Mouse (Mus musculus): ENCODE results near the gene Gna11.
A peak's percentile ranks its signal among the peaks of the same experiment; 100 is the strongest.

The Gna11 gene

DNA sequence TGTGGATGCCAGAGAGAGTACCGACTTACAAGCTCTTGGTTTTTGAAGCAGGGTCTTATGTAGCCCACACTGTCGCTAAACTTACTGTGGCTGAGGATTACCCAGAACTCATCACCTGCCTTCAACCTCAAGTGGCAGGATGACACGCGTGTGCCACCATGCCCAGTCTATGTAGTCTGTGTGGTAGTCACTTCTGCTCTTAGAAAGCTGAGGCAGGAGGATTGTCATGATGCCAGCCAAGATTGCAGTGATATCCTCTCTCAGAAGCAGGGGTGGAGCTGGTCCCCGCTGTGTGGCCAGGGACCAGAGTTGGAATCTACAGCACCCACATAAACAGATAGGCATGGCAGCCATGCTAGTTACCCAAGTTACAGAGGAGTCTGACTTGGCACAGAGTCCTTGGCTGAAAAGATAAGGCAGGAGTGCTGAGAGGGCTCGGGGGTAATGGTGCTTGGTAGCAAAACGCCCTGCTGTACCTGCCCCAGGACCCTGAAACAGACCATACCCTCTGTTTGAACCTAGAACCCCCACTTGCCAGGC, 59.4 kb downstream of the Gna11 start:
- DNase-seq (ENCODE audit: low read depth, low spot score), result no peak

DNA sequence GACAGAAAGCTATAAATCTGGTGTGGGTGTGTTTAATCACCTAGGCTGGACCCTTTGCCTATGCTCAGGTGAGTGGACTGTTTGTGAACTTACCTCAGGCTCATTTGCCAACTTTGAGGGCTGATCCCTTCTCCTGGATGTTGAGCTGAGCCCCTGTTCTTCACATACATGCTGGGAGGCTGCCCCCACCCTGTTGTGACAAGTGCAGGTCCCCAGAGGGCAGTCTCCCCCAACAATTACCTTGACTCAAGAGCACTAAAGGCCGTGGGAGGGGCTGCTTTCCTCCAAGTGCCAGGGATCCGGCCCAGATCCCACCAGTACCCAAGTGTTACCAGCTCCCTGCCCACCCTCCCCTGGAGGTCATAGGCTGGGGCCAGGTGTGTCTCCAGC, 59.9 kb downstream of the Gna11 start:
- peak; percentile 59 for DNase-seq (ENCODE audit: low read depth, low spot score)

GRCm38 (mm10) chr10:81484441-81485059, 60.4 kb downstream of the Gna11 start:
- DNase-seq (ENCODE audit: low read depth, low spot score), result no peak

DNA sequence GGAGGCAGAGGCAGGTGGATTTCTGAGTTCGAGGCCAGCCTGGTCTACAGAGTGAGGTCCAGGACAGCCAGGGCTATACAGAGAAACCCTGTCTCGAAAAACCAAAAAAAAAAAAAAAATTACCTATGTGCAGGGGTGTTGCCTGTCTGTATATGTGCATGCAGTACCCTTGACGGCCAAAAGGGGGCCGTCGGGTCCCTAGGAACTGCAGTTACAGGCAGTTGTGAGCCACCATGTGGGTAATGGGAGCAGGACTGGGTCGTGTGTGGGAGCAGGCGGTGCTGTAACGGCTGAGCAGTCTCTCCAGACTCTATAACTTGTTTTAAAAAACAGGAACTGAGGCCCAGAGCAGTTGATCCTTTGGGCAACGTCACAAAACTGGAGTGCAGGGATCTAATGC, 61.0 kb downstream of the Gna11 start:
- peak; percentile 85 for DNase-seq (ENCODE audit: low read depth, low spot score)

- no peak for DNase-seq (ENCODE audit: low read depth, low spot score)
Measured at GRCm38 (mm10) chr10:81482533-81482889, 62.5 kb downstream of the Gna11 start, which contains the start of gene Celf5. Celf5 (minus strand) TSS chr10:81482709.

DNA sequence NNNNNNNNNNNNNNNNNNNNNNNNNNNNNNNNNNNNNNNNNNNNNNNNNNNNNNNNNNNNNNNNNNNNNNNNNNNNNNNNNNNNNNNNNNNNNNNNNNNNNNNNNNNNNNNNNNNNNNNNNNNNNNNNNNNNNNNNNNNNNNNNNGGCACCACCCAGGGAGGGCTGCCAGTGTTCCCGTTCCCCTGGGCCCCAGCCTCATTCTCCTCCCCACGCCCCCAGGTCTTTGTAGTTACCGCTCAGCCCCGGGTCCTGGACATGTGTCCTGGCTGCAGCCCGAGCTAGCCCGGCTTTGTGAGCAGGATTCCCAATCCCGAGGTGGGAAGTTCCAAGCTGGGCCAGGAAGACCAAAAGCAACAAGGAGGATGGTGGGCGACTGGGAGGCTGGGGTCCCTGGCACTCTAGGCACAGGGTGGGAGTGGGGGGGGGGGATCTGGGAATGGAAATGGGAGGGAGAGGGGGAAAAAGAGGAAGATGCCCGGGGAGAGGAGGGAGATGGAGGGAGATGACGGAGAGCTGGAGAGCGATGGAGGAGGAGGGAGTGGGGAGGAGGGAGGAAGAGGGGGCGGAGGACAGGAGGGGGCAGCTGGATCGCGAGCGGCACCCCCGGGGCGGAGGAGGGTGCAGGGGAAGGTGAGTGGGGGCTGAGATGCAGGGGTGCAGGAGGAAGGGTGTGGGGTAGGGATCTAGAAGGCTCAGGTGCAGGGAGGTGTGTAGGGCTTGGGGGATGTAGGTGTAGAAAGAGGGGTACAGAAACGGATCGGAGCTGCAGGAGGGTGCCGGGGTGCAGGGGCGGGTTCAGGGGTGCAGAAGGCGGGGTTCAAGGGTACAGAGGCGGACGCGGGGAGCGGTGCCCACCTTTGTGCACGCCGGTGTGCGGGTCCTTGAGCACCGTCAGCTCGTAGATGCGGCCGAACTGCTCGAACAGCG, 63.1 kb downstream of the Gna11 start:
- no peak for DNase-seq (ENCODE audit: low read depth, low spot score)
